Mouse (Mus musculus): ENCODE results near the gene Gen1. TPM values are rescaled to one million over a fixed set of nuclear protein-coding genes. Genes with fewer than 3 reads are reported as not detected.

Gene Gen1
- polyA plus RNA-seq, 1 experiment from 2014 or later, result 19.2 TPM

GRCm38 (mm10) chr12:11277207-11277606 lies 11.6 kb upstream of the Gen1 start:
- Histone ChIP-seq H3K4me3 (ENCODE audit: low read depth, low read length) (no peak overlapping the region), H3K27me3 (ENCODE audit: control insufficient read depth, insufficient read depth, low read length) (no peaks in the 10 kb centered on the region)

GRCm38 (mm10) chr12:11276632-11277031 lies 11.0 kb upstream of the Gen1 start:
- H3K9me3 ChIP-seq (ENCODE audit: control insufficient read depth, low read length), result no peaks in the 10 kb centered on the region
- 97% methylated on average over 2 of the region's 2 CpGs for WGBS

More at GRCm38 (mm10) chr12:11277207-11277606, 11.6 kb upstream of the Gen1 start:
- DNase-seq (ENCODE audit: low spot score), result no peak
- no peak for ATAC-seq (replicated peaks; ENCODE audit: low FRiP score)
- H3K27ac ChIP-seq (ENCODE audit: low read depth, low read length), result no peak overlapping the region
- no peak overlapping the region for H3K4me2 ChIP-seq (ENCODE audit: low read depth, low read length, severe bottlenecking)
- 95% methylated on average over 6 of the region's 6 CpGs for WGBS
- H3K4me1 ChIP-seq (replicated peaks; ENCODE audit: control insufficient read depth, insufficient read depth, low read length), result no peaks in the 10 kb centered on the region
- H3K9ac ChIP-seq (ENCODE audit: low read length), result no peak overlapping the region
- H3K9me3 ChIP-seq (ENCODE audit: control insufficient read depth, low read length), result no peaks in the 10 kb centered on the region
- H3K36me3 ChIP-seq (ENCODE audit: control insufficient read depth, insufficient read depth, low read length), result peaks cover 4% of the 10 kb centered on the region; the same call in 1 of the 2 replicates

GRCm38 (mm10) chr12:11273185-11273584 lies 7.6 kb upstream of the Gen1 start:
- Histone ChIP-seq H3K27ac (ENCODE audit: low read depth, low read length) (no peak overlapping the region), H3K36me3 (ENCODE audit: control insufficient read depth, insufficient read depth, low read length) (no peaks in the 10 kb centered on the region; the same call in 1 of the 2 replicates), H3K27me3 (ENCODE audit: control insufficient read depth, insufficient read depth, low read length) (no peaks in the 10 kb centered on the region), H3K4me3 (ENCODE audit: low read depth, low read length) (no peak overlapping the region), H3K9me3 (ENCODE audit: control insufficient read depth, low read length) (no peaks in the 10 kb centered on the region), H3K9ac (ENCODE audit: low read length) (no peak overlapping the region), H3K4me1 (replicated peaks; ENCODE audit: control insufficient read depth, insufficient read depth, low read length) (no peaks in the 10 kb centered on the region; the same call in 1 of the 2 replicates), H3K4me2 (ENCODE audit: low read depth, low read length, severe bottlenecking) (no peak overlapping the region)
- 88% methylated on average over 1 of the region's 1 CpGs for WGBS
- ATAC-seq (replicated peaks; ENCODE audit: low FRiP score), result no peak
- DNase-seq (ENCODE audit: low spot score), result no peak

More at GRCm38 (mm10) chr12:11276632-11277031, 11.0 kb upstream of the Gen1 start:
- no peak overlapping the region for H3K9ac ChIP-seq (ENCODE audit: low read length)
- no peak for DNase-seq (ENCODE audit: low spot score)
- H3K4me3 ChIP-seq (ENCODE audit: low read depth, low read length), result no peak overlapping the region
- ATAC-seq (replicated peaks; ENCODE audit: low FRiP score), result no peak
- H3K36me3 ChIP-seq (ENCODE audit: control insufficient read depth, insufficient read depth, low read length), result peaks cover 4% of the 10 kb centered on the region; the same call in 1 of the 2 replicates
- no peak overlapping the region for H3K27ac ChIP-seq (ENCODE audit: low read depth, low read length)
- H3K27me3 ChIP-seq (ENCODE audit: control insufficient read depth, insufficient read depth, low read length), result no peaks in the 10 kb centered on the region
- H3K4me1 ChIP-seq (replicated peaks; ENCODE audit: control insufficient read depth, insufficient read depth, low read length), result no peaks in the 10 kb centered on the region
- no peak overlapping the region for H3K4me2 ChIP-seq (ENCODE audit: low read depth, low read length, severe bottlenecking)

- H3K36me3 ChIP-seq (ENCODE audit: control insufficient read depth, insufficient read depth, low read length), result no peaks in the 10 kb centered on the region; the same call in 1 of the 2 replicates
These were observed 7.0 kb upstream of the Gen1 start for GRCm38 (mm10) chr12:11272568-11272967.

GRCm38 (mm10) chr12:11267030-11267429 lies 1.4 kb upstream of the Gen1 start:
- Histone ChIP-seq H3K9me3 (ENCODE audit: control insufficient read depth, low read length) (no peaks in the 10 kb centered on the region), H3K4me1 (replicated peaks; ENCODE audit: control insufficient read depth, insufficient read depth, low read length) (peaks cover 2% of the 10 kb centered on the region; the same call in 1 of the 2 replicates), H3K27me3 (ENCODE audit: control insufficient read depth, insufficient read depth, low read length) (no peaks in the 10 kb centered on the region), H3K36me3 (ENCODE audit: control insufficient read depth, insufficient read depth, low read length) (no peaks in the 10 kb centered on the region), H3K4me2 (ENCODE audit: low read depth, low read length, severe bottlenecking) (peak overlapping the region; percentile 53), H3K27ac (ENCODE audit: low read depth, low read length) (0 out of 2 replicates have a peak overlapping the region, but pooled peaks have one; percentile 81), H3K9ac (ENCODE audit: low read length) (peak overlapping the region; percentile 95), H3K4me3 (ENCODE audit: low read depth, low read length) (peak overlapping the region; percentile 87)
- DNase-seq (ENCODE audit: low spot score), result no peak
- 2% methylated on average over 4 of the region's 4 CpGs for WGBS
- ATAC-seq (replicated peaks; ENCODE audit: low FRiP score), result no peak

More at GRCm38 (mm10) chr12:11272568-11272967, 7.0 kb upstream of the Gen1 start:
- no peaks in the 10 kb centered on the region for H3K27me3 ChIP-seq (ENCODE audit: control insufficient read depth, insufficient read depth, low read length)
- H3K4me3 ChIP-seq (ENCODE audit: low read depth, low read length), result no peak overlapping the region
- WGBS, result 93% methylated on average over 4 of the region's 4 CpGs
- no peaks in the 10 kb centered on the region for H3K9me3 ChIP-seq (ENCODE audit: control insufficient read depth, low read length)
- no peak overlapping the region for H3K27ac ChIP-seq (ENCODE audit: low read depth, low read length)
- ATAC-seq (replicated peaks; ENCODE audit: low FRiP score), result no peak
- H3K4me1 ChIP-seq (replicated peaks; ENCODE audit: control insufficient read depth, insufficient read depth, low read length), result no peaks in the 10 kb centered on the region; the same call in 1 of the 2 replicates
- no peak for DNase-seq (ENCODE audit: low spot score)
- no peak overlapping the region for H3K4me2 ChIP-seq (ENCODE audit: low read depth, low read length, severe bottlenecking)
- H3K9ac ChIP-seq (ENCODE audit: low read length), result no peak overlapping the region

GRCm38 (mm10) chr12:11266282-11266985 lies 833 bp upstream of the Gen1 start:
- peak overlapping the region; percentile 53 for H3K4me2 ChIP-seq (ENCODE audit: low read depth, low read length, severe bottlenecking)
- under 1% methylated on average over 50 of the region's 51 CpGs for WGBS
- H3K4me3 ChIP-seq (ENCODE audit: low read depth, low read length), result peak overlapping the region; percentile 87
- peak overlapping the region; percentile 95 for H3K9ac ChIP-seq (ENCODE audit: low read length)
- H3K36me3 ChIP-seq (ENCODE audit: control insufficient read depth, insufficient read depth, low read length), result no peaks in the 10 kb centered on the region
- DNase-seq (ENCODE audit: low spot score) (no peak), ATAC-seq (replicated peaks; ENCODE audit: low FRiP score) (peak; percentile 76)
- H3K9me3 ChIP-seq (ENCODE audit: control insufficient read depth, low read length), result no peaks in the 10 kb centered on the region
- H3K4me1 ChIP-seq (replicated peaks; ENCODE audit: control insufficient read depth, insufficient read depth, low read length), result peaks cover 2% of the 10 kb centered on the region; the same call in 1 of the 2 replicates
- H3K27ac ChIP-seq (ENCODE audit: low read depth, low read length), result peak overlapping the region; percentile 81
- H3K27me3 ChIP-seq (ENCODE audit: control insufficient read depth, insufficient read depth, low read length), result no peaks in the 10 kb centered on the region

- Histone ChIP-seq H3K4me2 (ENCODE audit: low read depth, low read length, severe bottlenecking) (peak overlapping the region; percentile 53), H3K27me3 (ENCODE audit: control insufficient read depth, insufficient read depth, low read length) (no peaks in the 10 kb centered on the region), H3K4me1 (replicated peaks; ENCODE audit: control insufficient read depth, insufficient read depth, low read length) (peaks cover 2% of the 10 kb centered on the region; the same call in 1 of the 2 replicates), H3K9ac (ENCODE audit: low read length) (peak overlapping the region; percentile 95), H3K4me3 (ENCODE audit: low read depth, low read length) (peak overlapping the region; percentile 87), H3K27ac (ENCODE audit: low read depth, low read length) (no peak overlapping the region), H3K9me3 (ENCODE audit: control insufficient read depth, low read length) (no peaks in the 10 kb centered on the region), H3K36me3 (ENCODE audit: control insufficient read depth, insufficient read depth, low read length) (no peaks in the 10 kb centered on the region)
- DNase-seq (ENCODE audit: low spot score) (no peak), ATAC-seq (replicated peaks; ENCODE audit: low FRiP score) (no peak)
- WGBS, result 6% methylated on average over 13 of the region's 13 CpGs
These were observed 706 bp downstream of the Gen1 start for GRCm38 (mm10) chr12:11264895-11265294.

- H3K36me3 ChIP-seq (ENCODE audit: control insufficient read depth, insufficient read depth, low read length), result peaks cover 5% of the 10 kb centered on the region; the same call in 1 of the 2 replicates
- H3K27me3 ChIP-seq (ENCODE audit: control insufficient read depth, insufficient read depth, low read length), result no peaks in the 10 kb centered on the region
- no peak overlapping the region for H3K4me3 ChIP-seq (ENCODE audit: low read depth, low read length)
- DNase-seq (ENCODE audit: low spot score) (no peak), ATAC-seq (replicated peaks; ENCODE audit: low FRiP score) (no peak)
- H3K9me3 ChIP-seq (ENCODE audit: control insufficient read depth, low read length), result no peaks in the 10 kb centered on the region
- H3K4me1 ChIP-seq (replicated peaks; ENCODE audit: control insufficient read depth, insufficient read depth, low read length), result no peaks in the 10 kb centered on the region
- no peak overlapping the region for H3K9ac ChIP-seq (ENCODE audit: low read length)
- WGBS, result 89% methylated on average over 3 of the region's 3 CpGs
- no peak overlapping the region for H3K4me2 ChIP-seq (ENCODE audit: low read depth, low read length, severe bottlenecking)
- no peak overlapping the region for H3K27ac ChIP-seq (ENCODE audit: low read depth, low read length)
These were observed 15.3 kb downstream of the Gen1 start for GRCm38 (mm10) chr12:11250322-11250721.

Data from forebrain, embryonic 11.5 days (tissue).